Mouse (Mus musculus): ENCODE data around the gene Asgr1. TPM values are rescaled to one million over a fixed set of nuclear protein-coding genes. Genes with fewer than 3 reads are reported as not detected.

Asgr1 gene
- polyA plus RNA-seq, 1 experiment from 2014 or later = 1.4 TPM

GRCm38 (mm10) chr11:70038174-70038573 lies 15.7 kb upstream of the Asgr1 start:
- Histone ChIP-seq H3K27me3 (ENCODE audit: insufficient read depth, low read length) (no peaks in the 10 kb centered on the region), H3K4me3 (ENCODE audit: low read length) (no peak overlapping the region), H3K27ac (ENCODE audit: low read length) (no peak overlapping the region), H3K9ac (replicated peaks; ENCODE audit: low read length) (no peak overlapping the region), H3K36me3 (ENCODE audit: insufficient read depth, low read length) (peaks cover 38% of the 10 kb centered on the region), H3K4me2 (replicated peaks; ENCODE audit: low read depth, low read length) (no peak overlapping the region), H3K4me1 (ENCODE audit: insufficient read depth, low read length) (no peaks in the 10 kb centered on the region), H3K9me3 (ENCODE audit: low read length) (no peaks in the 10 kb centered on the region)
- no peak for ATAC-seq (ENCODE audit: low FRiP score, low TSS enrichment)
- 79% methylated on average over 7 of the region's 7 CpGs for WGBS

GRCm38 (mm10) chr11:70039631-70040030 lies 14.3 kb upstream of the Asgr1 start:
- Histone ChIP-seq H3K4me3 (ENCODE audit: low read length) (no peak overlapping the region), H3K27ac (ENCODE audit: low read length) (no peak overlapping the region), H3K27me3 (ENCODE audit: insufficient read depth, low read length) (no peaks in the 10 kb centered on the region), H3K4me2 (replicated peaks; ENCODE audit: low read depth, low read length) (no peak overlapping the region), H3K9me3 (ENCODE audit: low read length) (no peaks in the 10 kb centered on the region), H3K9ac (replicated peaks; ENCODE audit: low read length) (no peak overlapping the region), H3K4me1 (ENCODE audit: insufficient read depth, low read length) (no peaks in the 10 kb centered on the region), H3K36me3 (ENCODE audit: insufficient read depth, low read length) (peaks cover 37% of the 10 kb centered on the region)
- WGBS = 93% methylated on average over 10 of the region's 10 CpGs
- ATAC-seq (ENCODE audit: low FRiP score, low TSS enrichment) = no peak

GRCm38 (mm10) chr11:70040184-70040583 lies 13.7 kb upstream of the Asgr1 start:
- WGBS = 92% methylated on average over 7 of the region's 7 CpGs
- no peak for ATAC-seq (ENCODE audit: low FRiP score, low TSS enrichment)
- H3K9me3 ChIP-seq (ENCODE audit: low read length) = no peaks in the 10 kb centered on the region
- H3K27ac ChIP-seq (ENCODE audit: low read length) = no peak overlapping the region
- no peak overlapping the region for H3K4me2 ChIP-seq (replicated peaks; ENCODE audit: low read depth, low read length)
- H3K36me3 ChIP-seq (ENCODE audit: insufficient read depth, low read length) = peaks cover 37% of the 10 kb centered on the region
- no peaks in the 10 kb centered on the region for H3K27me3 ChIP-seq (ENCODE audit: insufficient read depth, low read length)
- H3K4me3 ChIP-seq (ENCODE audit: low read length) = no peak overlapping the region
- no peak overlapping the region for H3K9ac ChIP-seq (replicated peaks; ENCODE audit: low read length)
- H3K4me1 ChIP-seq (ENCODE audit: insufficient read depth, low read length) = no peaks in the 10 kb centered on the region

GRCm38 (mm10) chr11:70042309-70043085 lies 11.4 kb upstream of the Asgr1 start:
- ATAC-seq (ENCODE audit: low FRiP score, low TSS enrichment) = no peak
- WGBS = 86% methylated on average over 23 of the region's 23 CpGs

GRCm38 (mm10) chr11:70043665-70044064 lies 10.2 kb upstream of the Asgr1 start:
- H3K9ac ChIP-seq (replicated peaks; ENCODE audit: low read length) = no peak overlapping the region
- H3K9me3 ChIP-seq (ENCODE audit: low read length) = no peaks in the 10 kb centered on the region
- H3K4me1 ChIP-seq (ENCODE audit: insufficient read depth, low read length) = 0 out of 2 replicates have a peak, but pooled peaks cover 3% of the 10 kb centered on the region
- H3K36me3 ChIP-seq (ENCODE audit: insufficient read depth, low read length) = peaks cover 36% of the 10 kb centered on the region
- 85% methylated on average over 7 of the region's 7 CpGs for WGBS
- no peaks in the 10 kb centered on the region for H3K27me3 ChIP-seq (ENCODE audit: insufficient read depth, low read length)
- no peak overlapping the region for H3K4me2 ChIP-seq (replicated peaks; ENCODE audit: low read depth, low read length)
- H3K4me3 ChIP-seq (ENCODE audit: low read length) = no peak overlapping the region
- ATAC-seq (ENCODE audit: low FRiP score, low TSS enrichment) = no peak
- H3K27ac ChIP-seq (ENCODE audit: low read length) = no peak overlapping the region

More at GRCm38 (mm10) chr11:70042309-70043085, 11.4 kb upstream of the Asgr1 start:
- Histone ChIP-seq H3K9ac (replicated peaks; ENCODE audit: low read length) (no peak overlapping the region), H3K36me3 (ENCODE audit: insufficient read depth, low read length) (peaks cover 37% of the 10 kb centered on the region), H3K4me1 (ENCODE audit: insufficient read depth, low read length) (0 out of 2 replicates have a peak, but pooled peaks cover 3% of the 10 kb centered on the region), H3K27ac (ENCODE audit: low read length) (no peak overlapping the region), H3K4me2 (replicated peaks; ENCODE audit: low read depth, low read length) (no peak overlapping the region), H3K27me3 (ENCODE audit: insufficient read depth, low read length) (no peaks in the 10 kb centered on the region), H3K9me3 (ENCODE audit: low read length) (no peaks in the 10 kb centered on the region), H3K4me3 (ENCODE audit: low read length) (no peak overlapping the region)

- no peaks in the 10 kb centered on the region for H3K9me3 ChIP-seq (ENCODE audit: low read length)
- H3K27ac ChIP-seq (ENCODE audit: low read length) = no peak overlapping the region; the same call in 1 of the 2 replicates
- H3K4me1 ChIP-seq (ENCODE audit: insufficient read depth, low read length) = 0 out of 2 replicates have a peak, but pooled peaks cover 3% of the 10 kb centered on the region
- H3K9ac ChIP-seq (replicated peaks; ENCODE audit: low read length) = no peak overlapping the region
- peak; percentile 53 for ATAC-seq (ENCODE audit: low FRiP score, low TSS enrichment)
- WGBS = 20% methylated on average over 9 of the region's 9 CpGs
- no peaks in the 10 kb centered on the region for H3K27me3 ChIP-seq (ENCODE audit: insufficient read depth, low read length)
- H3K36me3 ChIP-seq (ENCODE audit: insufficient read depth, low read length) = peaks cover 22% of the 10 kb centered on the region; the same call in 1 of the 2 replicates
- no peak overlapping the region for H3K4me2 ChIP-seq (replicated peaks; ENCODE audit: low read depth, low read length)
- no peak overlapping the region for H3K4me3 ChIP-seq (ENCODE audit: low read length)
These were observed 8.4 kb upstream of the Asgr1 start for GRCm38 (mm10) chr11:70045435-70045834.

- WGBS = 72% methylated on average over 6 of the region's 6 CpGs
- H3K36me3 ChIP-seq (ENCODE audit: insufficient read depth, low read length) = no peaks in the 10 kb centered on the region
- no peak for ATAC-seq (ENCODE audit: low FRiP score, low TSS enrichment)
- no peaks in the 10 kb centered on the region for H3K27me3 ChIP-seq (ENCODE audit: insufficient read depth, low read length)
- H3K4me1 ChIP-seq (ENCODE audit: insufficient read depth, low read length) = 0 out of 2 replicates have a peak, but pooled peaks cover 3% of the 10 kb centered on the region
- no peak overlapping the region for H3K4me2 ChIP-seq (replicated peaks; ENCODE audit: low read depth, low read length)
- no peak overlapping the region for H3K9ac ChIP-seq (replicated peaks; ENCODE audit: low read length)
- no peaks in the 10 kb centered on the region for H3K9me3 ChIP-seq (ENCODE audit: low read length)
- no peak overlapping the region for H3K27ac ChIP-seq (ENCODE audit: low read length)
- H3K4me3 ChIP-seq (ENCODE audit: low read length) = no peak overlapping the region
These were observed 4.5 kb upstream of the Asgr1 start for GRCm38 (mm10) chr11:70049366-70049765.

GRCm38 (mm10) chr11:70049816-70050215 lies 4.1 kb upstream of the Asgr1 start:
- H3K9ac ChIP-seq (replicated peaks; ENCODE audit: low read length) = no peak overlapping the region
- H3K9me3 ChIP-seq (ENCODE audit: low read length) = no peaks in the 10 kb centered on the region
- H3K27me3 ChIP-seq (ENCODE audit: insufficient read depth, low read length) = no peaks in the 10 kb centered on the region
- no peaks in the 10 kb centered on the region for H3K36me3 ChIP-seq (ENCODE audit: insufficient read depth, low read length)
- 61% methylated on average over 10 of the region's 10 CpGs for WGBS
- H3K27ac ChIP-seq (ENCODE audit: low read length) = no peak overlapping the region
- no peak overlapping the region for H3K4me3 ChIP-seq (ENCODE audit: low read length)
- H3K4me2 ChIP-seq (replicated peaks; ENCODE audit: low read depth, low read length) = no peak overlapping the region
- H3K4me1 ChIP-seq (ENCODE audit: insufficient read depth, low read length) = 0 out of 2 replicates have a peak, but pooled peaks cover 3% of the 10 kb centered on the region
- ATAC-seq (ENCODE audit: low FRiP score, low TSS enrichment) = no peak

- Histone ChIP-seq H3K27me3 (ENCODE audit: insufficient read depth, low read length) (no peaks in the 10 kb centered on the region), H3K4me3 (ENCODE audit: low read length) (no peak overlapping the region), H3K36me3 (ENCODE audit: insufficient read depth, low read length) (no peaks in the 10 kb centered on the region), H3K4me1 (ENCODE audit: insufficient read depth, low read length) (peaks cover 4% of the 10 kb centered on the region; the same call in 1 of the 2 replicates), H3K27ac (ENCODE audit: low read length) (no peak overlapping the region), H3K4me2 (replicated peaks; ENCODE audit: low read depth, low read length) (no peak overlapping the region), H3K9ac (replicated peaks; ENCODE audit: low read length) (no peak overlapping the region), H3K9me3 (ENCODE audit: low read length) (no peaks in the 10 kb centered on the region)
- no peak for ATAC-seq (ENCODE audit: low FRiP score, low TSS enrichment)
- WGBS = 65% methylated on average over 7 of the region's 7 CpGs
These were observed 729 bp upstream of the Asgr1 start for GRCm38 (mm10) chr11:70053156-70053555.

GRCm38 (mm10) chr11:70055618-70056214 lies 1.8 kb downstream of the Asgr1 start:
- Histone ChIP-seq H3K9me3 (ENCODE audit: low read length) (no peaks in the 10 kb centered on the region), H3K4me2 (replicated peaks; ENCODE audit: low read depth, low read length) (peak overlapping the region; percentile 37), H3K36me3 (ENCODE audit: insufficient read depth, low read length) (no peaks in the 10 kb centered on the region), H3K4me3 (ENCODE audit: low read length) (no peak overlapping the region), H3K4me1 (ENCODE audit: insufficient read depth, low read length) (peaks cover 4% of the 10 kb centered on the region; the same call in 1 of the 2 replicates), H3K27ac (ENCODE audit: low read length) (no peak overlapping the region), H3K27me3 (ENCODE audit: insufficient read depth, low read length) (no peaks in the 10 kb centered on the region), H3K9ac (replicated peaks; ENCODE audit: low read length) (0 out of 2 replicates have a peak overlapping the region, but pooled peaks have one; percentile 25)
- WGBS = 21% methylated on average over 18 of the region's 18 CpGs
- peak; percentile 56 for ATAC-seq (ENCODE audit: low FRiP score, low TSS enrichment)

All from kidney, embryonic 16.5 days (tissue).